Mouse (Mus musculus) gonadal fat pad, adult 2 months (tissue): ENCODE measurements around the gene Tmigd3. TPM values are rescaled to one million over a fixed set of nuclear protein-coding genes. Genes with fewer than 3 reads are reported as not detected.

Source experiments
- DNase-seq: peaks from one replicate; pipeline ENCODE4 v3.0.0-alpha.2; 2012; ENCODE audit warnings: low read depth
- polyA plus RNA-seq: library from polyadenylated mRNA; depleted of rRNA; stranded (reverse); fragments of >200 nt; gene quantifications from 2 replicates; pipeline ENCODE4 v1.2.3, GENCODE M21; 2012

Gene Tmigd3
- polyA plus RNA-seq, 1 experiment: 0.88 TPM

- DNase-seq: no peak
These were observed 5.3 kb downstream of the Tmigd3 start for GRCm38 (mm10) chr3:105876022-105876421.

GRCm38 (mm10) chr3:105877252-105877803, 6.6 kb downstream of the Tmigd3 start:
- no peak for DNase-seq

DNA sequence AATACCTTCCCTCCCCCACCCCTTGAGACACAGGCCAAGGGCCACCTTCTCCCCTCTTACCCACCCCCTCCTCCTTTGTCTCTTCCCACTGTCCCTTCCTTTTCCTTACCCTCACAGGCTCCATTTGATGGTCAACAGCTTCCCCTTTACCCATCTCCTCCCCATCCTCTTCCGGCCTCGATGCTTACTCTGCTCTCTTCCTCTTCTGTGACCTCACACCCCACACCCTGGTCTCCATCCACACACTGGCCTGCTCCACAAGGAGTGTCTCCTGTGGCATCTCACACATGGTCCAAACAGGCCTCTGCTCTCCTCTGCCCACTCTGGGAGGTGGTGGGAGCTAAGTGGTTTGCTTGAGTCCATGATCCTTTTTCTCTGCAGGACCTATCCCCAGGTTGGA, 7.2 kb downstream of the Tmigd3 start:
- no peak for DNase-seq

DNA sequence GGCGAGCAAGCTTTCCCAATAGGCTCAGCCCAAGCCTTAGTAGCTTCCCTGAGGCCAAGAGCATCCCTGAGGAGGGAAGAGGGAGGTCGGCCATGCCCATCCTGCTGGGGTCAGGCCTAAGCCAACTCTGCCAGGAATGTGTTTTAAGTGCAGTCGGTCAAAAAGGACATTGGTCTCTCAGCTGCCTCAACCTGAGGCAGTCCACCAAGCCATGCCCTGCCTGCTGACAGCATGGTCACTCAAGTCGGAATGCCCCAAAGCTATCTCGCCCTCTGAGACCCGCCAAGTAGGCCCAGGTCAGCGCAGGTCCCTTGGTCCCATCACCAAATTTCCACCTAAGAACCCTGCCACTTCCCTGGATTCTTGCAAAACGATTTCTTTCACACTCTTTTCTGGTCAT, 8.0 kb downstream of the Tmigd3 start:
- no peak for DNase-seq

DNA sequence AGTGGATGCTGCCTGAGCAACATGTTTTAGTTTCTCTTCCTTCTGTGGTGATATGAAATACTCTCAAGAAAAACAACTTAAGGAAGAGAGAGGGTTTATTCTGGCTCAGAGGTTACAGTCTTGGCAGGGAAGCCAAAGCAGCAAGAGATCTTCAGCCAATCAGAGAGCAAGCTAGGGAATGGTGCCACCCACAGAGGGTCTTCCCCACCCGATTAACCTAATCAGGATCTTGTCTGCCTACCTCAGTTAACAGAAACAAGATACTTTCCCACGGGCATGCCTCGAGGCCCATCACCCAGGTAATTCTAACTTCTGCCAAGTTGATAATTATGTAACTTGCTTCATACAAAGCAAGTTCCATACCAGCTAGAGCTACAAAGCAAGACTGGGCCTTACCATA, 9.7 kb downstream of the Tmigd3 start:
- DNase-seq: no peak

- DNase-seq: no peak
These were observed 11.4 kb downstream of the Tmigd3 start for GRCm38 (mm10) chr3:105882105-105882504.

GRCm38 (mm10) chr3:105883111-105883510, 12.4 kb downstream of the Tmigd3 start:
- no peak for DNase-seq

DNA sequence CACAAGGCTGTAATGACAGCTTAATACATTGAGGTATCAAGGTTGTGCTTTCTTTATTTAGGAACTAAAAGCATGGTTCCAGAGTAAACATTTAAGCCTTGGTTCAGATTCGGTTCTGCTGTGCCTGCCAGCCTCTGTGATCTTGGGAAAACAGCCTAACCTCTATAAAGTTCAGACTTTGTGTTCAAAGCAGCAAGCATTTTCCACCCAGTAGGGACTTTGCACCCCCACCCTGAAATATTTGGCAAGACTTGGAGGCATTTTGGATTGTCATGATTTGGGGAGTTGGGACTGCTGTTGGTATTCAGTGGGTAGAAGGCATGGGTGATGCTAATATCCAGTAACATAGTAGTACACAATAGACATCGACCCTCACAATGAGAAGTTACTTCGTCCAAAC, 18.3 kb downstream of the Tmigd3 start:
- DNase-seq: no peak

GRCm38 (mm10) chr3:105890220-105890619, 19.5 kb downstream of the Tmigd3 start:
- no peak for DNase-seq

- DNase-seq: no peak
These were observed 20.4 kb downstream of the Tmigd3 start for GRCm38 (mm10) chr3:105891141-105891540.

- DNase-seq: no peak
These were observed 21.3 kb downstream of the Tmigd3 start for GRCm38 (mm10) chr3:105891760-105892571.

DNA sequence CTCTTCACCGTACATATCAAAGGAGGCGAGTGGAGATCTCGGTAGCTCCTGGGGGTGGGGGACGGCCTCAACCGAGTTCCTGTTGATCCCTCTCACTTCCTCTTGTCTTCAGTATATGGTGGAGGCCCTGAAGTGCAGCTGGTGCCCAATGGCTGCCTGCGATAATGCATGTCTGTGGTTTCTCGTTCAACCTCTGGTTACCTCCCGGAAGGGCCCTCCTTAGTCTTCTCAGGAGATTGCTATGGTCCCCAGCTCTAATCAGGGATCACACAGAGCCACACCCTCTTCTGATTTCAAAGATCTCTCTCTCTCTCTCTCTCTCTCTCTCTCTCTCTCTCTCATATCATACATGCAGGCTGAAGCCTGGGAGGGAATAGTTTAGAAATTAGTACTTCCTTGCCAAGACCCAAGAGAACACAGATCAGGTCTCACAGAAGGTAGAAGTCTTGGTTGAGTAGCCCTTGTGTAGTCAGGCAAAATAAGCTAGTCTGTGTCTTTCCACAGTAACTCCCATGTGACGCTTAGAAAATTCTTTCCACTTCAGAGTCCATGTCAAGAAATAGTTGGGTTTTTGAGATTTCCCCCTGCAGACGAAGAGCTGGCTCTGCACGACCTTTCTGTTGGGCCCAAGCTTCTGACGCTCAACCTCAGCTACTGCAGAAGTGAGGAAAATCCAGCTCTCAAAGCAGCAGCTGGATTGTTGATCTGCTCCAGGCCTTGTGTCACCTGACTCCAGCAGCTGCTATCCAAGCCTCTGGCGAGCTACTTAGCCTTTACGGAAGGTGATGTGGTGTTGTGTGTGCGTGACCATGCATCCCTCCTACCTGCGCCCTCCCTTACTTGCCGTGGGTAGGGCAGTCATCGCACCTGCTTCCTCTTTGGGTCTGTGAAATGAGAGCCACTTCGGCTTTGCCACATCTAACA, 22.1 kb downstream of the Tmigd3 start:
- DNase-seq: no peak

DNA sequence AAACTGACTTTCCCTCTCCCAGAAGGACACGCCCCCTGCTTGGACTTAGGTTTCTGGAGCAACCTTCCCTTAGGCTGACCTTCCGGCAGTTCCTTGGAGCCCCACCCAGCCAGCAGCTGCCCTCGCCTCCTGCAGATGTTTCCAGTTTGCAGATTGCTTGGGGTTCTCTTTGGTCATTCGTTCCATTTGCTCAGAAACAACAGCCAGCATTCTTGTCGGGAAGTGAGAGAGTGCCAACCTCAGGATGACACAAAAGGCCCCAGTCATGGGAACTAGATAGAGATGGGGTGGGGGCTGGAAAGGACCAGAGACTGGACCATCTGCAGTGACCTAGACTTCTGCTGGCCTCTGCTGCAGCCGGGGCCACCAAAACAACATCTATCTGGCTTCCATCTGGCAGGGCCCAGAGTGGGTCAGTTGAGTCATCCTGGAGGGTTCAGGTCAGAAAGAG, 23.3 kb downstream of the Tmigd3 start:
- DNase-seq: no peak

GRCm38 (mm10) chr3:105894601-105895592, 24.2 kb downstream of the Tmigd3 start:
- DNase-seq: no peak

DNA sequence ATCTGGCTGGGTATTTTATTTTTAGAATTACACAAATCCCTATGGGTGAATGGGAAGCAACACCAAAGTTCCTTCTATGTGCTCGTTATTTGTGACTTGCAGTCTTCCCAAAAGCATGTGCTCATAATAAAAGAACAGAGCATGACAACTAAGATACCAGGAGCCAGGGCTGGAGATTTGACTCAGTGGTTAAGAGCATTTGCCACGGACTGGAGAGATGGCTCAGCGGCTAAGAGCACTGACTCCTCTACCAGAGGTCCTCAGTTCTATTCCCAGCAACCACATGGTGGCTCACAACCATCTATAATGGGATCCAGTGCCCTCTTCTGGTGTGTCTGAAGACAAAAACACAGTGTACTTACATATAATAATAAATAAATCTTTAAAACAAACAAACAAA, 26.1 kb downstream of the Tmigd3 start:
- DNase-seq: no peak

- DNase-seq: no peak
These were observed 27.6 kb downstream of the Tmigd3 start for GRCm38 (mm10) chr3:105898325-105898724.

DNA sequence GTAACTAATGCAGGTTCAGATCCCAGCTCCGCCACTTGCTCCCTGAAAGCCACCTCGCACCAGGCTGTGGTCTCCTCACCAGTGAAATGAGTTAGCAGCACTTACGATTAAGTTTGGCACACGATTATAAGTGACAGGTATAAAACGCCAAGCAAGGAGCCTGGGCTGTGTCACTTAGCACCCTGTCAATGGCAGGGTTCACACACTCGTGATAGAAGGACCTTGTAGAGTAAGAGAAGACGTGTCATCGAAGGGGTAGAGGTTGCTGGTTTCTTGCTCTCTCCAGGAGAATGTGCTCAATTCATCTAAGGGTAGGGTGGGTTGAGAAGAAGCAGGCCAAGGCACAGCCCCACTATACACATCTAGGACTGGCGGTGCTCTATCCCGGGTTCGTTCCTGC, 28.2 kb downstream of the Tmigd3 start:
- no peak for DNase-seq

DNA sequence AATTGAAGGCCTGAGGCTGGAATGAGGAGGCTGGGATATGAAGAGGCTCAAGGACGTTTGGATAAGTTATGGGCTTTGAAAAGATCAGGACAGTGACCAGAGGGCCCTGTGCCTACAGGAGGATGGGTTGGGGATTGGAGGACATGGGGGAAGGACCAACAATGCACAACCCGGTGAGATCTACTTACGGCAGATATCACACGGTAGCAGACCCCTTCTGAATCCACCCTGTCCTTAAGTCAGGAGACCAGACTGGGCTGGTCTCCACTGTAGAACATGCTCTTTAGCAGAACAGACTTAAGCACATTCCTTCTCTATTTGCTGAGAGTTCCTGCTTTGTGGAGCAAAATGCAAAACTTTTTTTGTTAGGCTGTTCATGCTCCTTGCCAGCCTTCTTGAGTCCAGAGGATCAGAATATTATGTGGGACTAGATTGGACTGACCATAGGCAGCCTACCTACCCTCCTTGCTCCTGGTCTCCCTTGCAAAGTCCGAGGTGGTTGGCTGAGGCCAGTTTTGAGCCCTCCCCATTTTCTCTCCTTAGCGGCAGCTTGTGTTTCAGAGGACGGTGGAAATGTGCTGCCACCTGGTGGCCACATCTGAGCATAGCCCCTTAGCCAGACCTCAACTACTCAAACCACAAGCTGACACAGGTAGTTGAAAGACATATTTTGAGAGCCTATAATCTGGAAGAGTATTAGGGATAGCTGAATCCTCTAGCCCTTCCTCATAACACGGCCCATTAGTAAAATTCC, 28.9 kb downstream of the Tmigd3 start:
- no peak for DNase-seq

DNA sequence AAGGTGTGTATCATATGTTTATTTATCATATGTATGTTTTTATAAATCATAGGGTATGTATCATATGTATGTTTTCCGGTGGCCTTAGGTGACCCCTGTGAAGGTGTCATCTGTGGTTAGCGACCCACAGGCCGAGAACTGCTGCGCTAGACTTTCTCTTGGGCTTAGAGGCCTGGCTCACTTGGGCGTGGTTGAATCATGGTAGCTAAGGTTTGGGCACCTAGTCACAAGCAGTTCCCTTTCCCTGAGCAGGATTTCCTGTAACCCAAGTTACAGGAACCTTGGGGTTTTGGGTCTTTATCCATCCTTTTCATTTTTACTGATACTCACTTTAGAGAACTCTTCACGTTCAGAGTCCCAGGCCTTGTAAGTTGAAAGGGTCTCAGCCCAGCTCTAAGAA, 29.6 kb downstream of the Tmigd3 start:
- DNase-seq: no peak

DNA sequence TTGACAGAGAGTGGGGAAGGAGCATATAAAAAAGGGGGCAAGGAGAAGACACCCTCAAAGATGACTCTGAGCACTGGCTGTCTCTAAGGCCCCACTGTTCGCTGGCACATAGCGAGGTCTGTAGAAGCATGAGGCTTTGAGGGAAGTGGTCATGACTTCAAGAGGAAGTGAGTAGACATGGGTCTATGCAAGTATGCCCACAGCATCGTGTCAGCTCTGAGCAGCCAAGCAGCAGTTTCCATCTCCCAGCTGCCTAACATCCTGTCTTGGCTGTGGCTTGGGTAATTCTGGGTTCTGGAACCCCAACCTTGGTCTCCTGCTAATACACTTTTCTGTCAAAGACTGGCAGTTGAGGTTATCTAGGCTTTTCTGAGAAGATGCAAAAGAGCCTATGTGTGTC, 30.0 kb downstream of the Tmigd3 start:
- no peak for DNase-seq
